Mouse (Mus musculus) bone marrow, adult 2 months (tissue): ENCODE measurements around the gene Gmip. TPM values are rescaled to one million over a fixed set of nuclear protein-coding genes. Genes with fewer than 3 reads are reported as not detected.

Experiments
- H3K27ac ChIP-seq: fragments of 200-500 bp; 2 replicates; pipeline ENCODE4 v1.5.1; 2012; ENCODE audit warnings: low read depth, mild to moderate bottlenecking, control low read depth, inconsistent platforms, low read length; ENCODE audit not compliant: control insufficient read depth, poor library complexity, insufficient read depth
- H3K4me1 ChIP-seq: fragments of 200-500 bp; 2 replicates; pipeline ENCODE4 v1.6.1; 2011; ENCODE audit warnings: low read length; ENCODE audit not compliant: control insufficient read depth, insufficient read depth
- H3K4me3 ChIP-seq: fragments of 200-500 bp; replicated peaks from 2 replicates; pipeline ENCODE3; 2011; ENCODE audit warnings: mild to moderate bottlenecking, low read depth, low read length, control low read depth; ENCODE audit not compliant: control insufficient read depth
- CTCF ChIP-seq: fragments of 200-500 bp; IDR thresholded peaks from 2 replicates; pipeline ENCODE4 v1.5.1; 2011; ENCODE audit warnings: low read length, control low read depth; ENCODE audit not compliant: control insufficient read depth, insufficient read depth
- POLR2A ChIP-seq: fragments of 200-500 bp; IDR thresholded peaks from 2 replicates; pipeline ENCODE4 v1.6.1; 2011; ENCODE audit warnings: low read depth, mild to moderate bottlenecking, control low read depth, low read length, borderline replicate concordance; ENCODE audit not compliant: control insufficient read depth
- WGBS: fragments of 180-500 bp; shearing (Covaris S2); methylation state at CpG from one replicate; pipeline ENCODE4 v1.1.7; 2018; 5-methylcytosine and 5-hydroxymethylcytosine counted together
- polyA plus RNA-seq: library from polyadenylated mRNA; stranded (reverse); fragments of >200 nt; gene quantifications from 2 replicates; pipeline ENCODE4 v1.2.4, GENCODE M21; 2011; ENCODE audit warnings: low replicate concordance; ENCODE audit not compliant: missing spikeins, insufficient read depth, insufficient read length

Gmip gene
- polyA plus RNA-seq, 1 experiment = 112 TPM

DNA sequence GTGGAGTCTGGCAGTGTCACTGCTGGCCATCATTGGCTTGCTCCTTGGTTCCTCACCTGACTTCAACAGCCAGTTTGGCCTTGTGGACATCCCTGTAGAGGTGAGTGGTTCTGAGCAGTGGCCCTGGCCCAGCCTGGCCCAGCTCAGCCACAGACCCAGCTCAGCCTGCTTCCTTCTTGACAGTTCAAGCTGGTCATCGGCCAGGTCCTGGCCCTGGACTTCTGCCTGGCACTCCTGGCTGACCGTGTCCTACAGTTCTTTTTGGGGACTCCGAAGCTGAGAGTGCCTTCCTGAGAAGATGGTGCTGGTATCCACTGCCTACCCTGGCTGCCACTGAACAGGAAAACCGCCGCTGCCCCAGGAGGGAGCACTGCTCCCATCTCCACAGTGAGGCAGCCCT is 1.2 kb upstream of the Gmip start:
- Histone ChIP-seq H3K4me3 (no peak overlapping the region), H3K27ac (peak overlapping the region; percentile 57; the same call in 1 of the 2 replicates), H3K4me1 (peaks cover 11% of the 10 kb centered on the region)
- no peak for TF ChIP-seq POLR2A
- no peak for TF ChIP-seq CTCF
- WGBS = 89% methylated on average over 5 of the region's 5 CpGs

DNA sequence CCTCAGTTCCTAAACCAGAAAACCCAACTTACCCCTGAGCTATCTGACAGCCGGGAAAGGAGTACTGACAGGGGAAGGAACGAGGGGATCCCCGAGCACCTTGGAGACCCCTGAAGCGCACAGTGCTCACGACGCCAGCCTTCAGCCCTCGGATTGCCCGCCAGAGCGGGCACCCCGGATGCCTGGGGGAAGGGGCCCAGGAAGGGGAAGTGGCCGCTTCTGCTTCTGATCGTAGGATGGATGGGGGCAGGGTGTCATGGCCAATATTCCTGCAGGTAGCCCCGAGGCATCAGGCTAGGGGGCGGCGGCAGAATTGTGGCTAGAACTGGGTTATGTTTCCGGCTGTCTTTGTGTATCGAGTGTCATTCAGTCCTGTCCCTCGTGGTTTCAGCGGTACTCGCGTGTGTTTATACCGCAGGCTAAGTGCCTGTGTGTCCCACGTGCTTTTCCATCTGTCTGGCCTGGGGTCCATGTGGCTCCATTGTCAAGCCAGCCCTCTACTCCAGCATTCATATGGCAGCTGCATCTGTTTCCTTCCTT is 455 bp downstream of the Gmip start:
- Histone ChIP-seq H3K27ac (peak overlapping the region; percentile 40), H3K4me3 (peak overlapping the region; percentile 87), H3K4me1 (peaks cover 11% of the 10 kb centered on the region)
- under 1% methylated on average over 23 of the region's 23 CpGs for WGBS
- no peak for TF ChIP-seq POLR2A
- no peak for TF ChIP-seq CTCF

DNA sequence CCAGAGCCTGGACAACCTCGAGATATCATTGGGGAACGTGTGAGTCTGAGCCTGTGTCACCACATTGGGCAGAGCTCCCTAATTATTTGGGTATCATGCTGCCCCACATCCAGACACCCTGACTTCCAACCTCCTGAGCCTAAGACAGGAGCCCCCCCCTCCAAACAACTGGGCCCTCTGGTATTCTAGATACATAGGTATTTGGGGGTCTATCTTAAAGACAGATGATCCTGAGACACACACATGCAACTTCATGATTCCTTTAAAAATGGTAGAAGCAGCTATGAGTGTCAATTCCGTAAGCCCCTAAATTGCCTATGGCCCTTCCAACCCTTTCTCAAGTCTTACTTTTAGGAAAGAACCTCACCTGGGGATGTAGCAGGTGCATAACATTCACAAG is 1.3 kb downstream of the Gmip start:
- no peak for TF ChIP-seq CTCF
- no peak for TF ChIP-seq POLR2A
- H3K27ac ChIP-seq = no peak overlapping the region
- 47% methylated on average over 3 of the region's 3 CpGs for WGBS
- H3K4me1 ChIP-seq = peaks cover 11% of the 10 kb centered on the region
- H3K4me3 ChIP-seq = peak overlapping the region; percentile 29

DNA sequence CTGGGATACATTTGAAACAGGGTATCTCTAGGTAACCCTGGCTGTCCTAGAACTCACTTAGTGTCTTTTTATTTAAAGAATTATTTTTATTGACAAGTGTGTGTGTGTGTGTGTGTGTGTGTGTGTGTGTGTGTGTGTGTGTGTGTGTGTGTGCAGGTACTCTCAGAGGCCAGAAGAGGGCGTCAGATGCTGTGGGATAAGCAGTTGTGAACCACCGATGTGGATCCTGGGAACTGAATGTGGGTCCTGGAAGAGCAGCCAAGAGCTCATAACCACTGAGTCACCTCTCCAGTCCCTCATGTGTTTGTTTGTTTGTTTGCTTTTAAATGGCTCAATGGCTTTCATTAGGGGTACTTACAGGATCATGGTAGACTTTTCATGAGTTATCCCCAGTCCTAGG is 6.4 kb downstream of the Gmip start:
- H3K27ac ChIP-seq = no peak overlapping the region
- TF ChIP-seq CTCF (no peak), POLR2A (no peak)
- 82% methylated on average over 2 of the region's 2 CpGs for WGBS
- no peak overlapping the region for H3K4me3 ChIP-seq
- no peaks in the 10 kb centered on the region for H3K4me1 ChIP-seq

DNA sequence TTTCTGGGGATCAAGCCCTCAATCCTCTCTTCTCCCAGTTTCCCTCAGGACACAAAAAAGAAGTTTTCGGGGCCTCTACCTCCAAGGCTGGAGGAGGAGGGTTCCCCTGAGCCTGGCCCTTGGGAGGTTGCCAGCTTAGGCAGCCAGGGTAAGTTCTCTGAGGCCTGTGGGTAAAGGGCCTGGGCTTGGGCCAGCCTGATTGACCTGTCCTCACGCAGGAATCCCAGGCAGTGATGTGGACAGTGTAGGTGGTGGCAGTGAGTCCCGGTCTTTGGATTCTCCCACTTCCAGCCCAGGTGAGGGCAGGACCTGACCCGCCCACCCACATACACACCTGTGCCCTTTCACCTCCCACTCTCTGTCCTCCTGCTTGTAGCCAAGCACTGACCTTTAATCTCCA is 6.9 kb downstream of the Gmip start:
- no peak overlapping the region for H3K27ac ChIP-seq
- TF ChIP-seq CTCF (no peak), POLR2A (no peak)
- WGBS = 80% methylated on average over 4 of the region's 4 CpGs
- no peaks in the 10 kb centered on the region for H3K4me1 ChIP-seq
- no peak overlapping the region for H3K4me3 ChIP-seq

DNA sequence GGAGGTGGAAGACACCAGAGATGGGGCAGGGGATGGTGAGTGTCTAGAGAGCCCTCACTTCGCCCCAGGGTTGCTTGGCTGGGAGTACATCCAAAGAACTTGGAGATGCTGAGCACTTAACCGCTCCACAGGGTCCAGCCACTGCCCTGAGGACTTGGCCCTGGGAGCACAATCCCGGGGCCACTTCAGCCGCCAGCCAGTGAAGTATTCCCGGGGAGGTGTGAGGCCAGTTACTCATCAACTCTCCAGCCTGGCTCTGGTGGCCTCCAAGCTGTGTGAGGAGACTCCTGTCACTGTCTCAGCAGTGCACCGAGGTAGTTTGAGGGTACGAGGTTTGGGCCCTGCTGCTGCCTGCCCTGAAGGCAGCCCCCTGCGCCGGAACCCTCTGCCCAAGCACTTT is 12.0 kb downstream of the Gmip start:
- Histone ChIP-seq H3K4me3 (no peak overlapping the region), H3K4me1 (peaks cover 2% of the 10 kb centered on the region), H3K27ac (no peak overlapping the region)
- no peak for TF ChIP-seq POLR2A
- TF ChIP-seq CTCF = no peak
- WGBS = 87% methylated on average over 9 of the region's 9 CpGs

DNA sequence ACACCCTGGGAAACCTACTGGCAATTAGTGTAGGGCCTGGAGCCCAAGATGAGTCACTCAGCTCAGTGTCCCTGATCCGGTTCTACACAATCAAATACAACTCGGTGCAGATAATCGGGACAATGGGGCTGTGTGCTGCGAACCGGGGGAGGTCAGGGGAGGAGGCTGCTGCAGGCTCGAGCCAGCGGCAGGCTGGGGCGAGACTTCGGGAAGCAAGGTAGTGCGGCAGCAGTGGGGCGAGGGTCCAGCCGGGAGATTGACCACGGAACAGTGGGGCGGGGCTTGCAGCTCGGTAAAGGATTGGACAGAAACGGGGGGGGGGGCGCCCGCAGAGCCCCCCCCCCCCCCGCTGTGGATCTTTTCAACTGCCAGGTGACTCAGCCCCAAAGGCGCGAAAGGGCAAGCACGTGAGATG is 13.5 kb downstream of the Gmip start:
- Histone ChIP-seq H3K4me1 (peaks cover 2% of the 10 kb centered on the region), H3K4me3 (peak overlapping the region; percentile 21), H3K27ac (no peak overlapping the region)
- no peak for TF ChIP-seq CTCF
- TF ChIP-seq POLR2A = no peak
- under 1% methylated on average over 19 of the region's 22 CpGs for WGBS

DNA sequence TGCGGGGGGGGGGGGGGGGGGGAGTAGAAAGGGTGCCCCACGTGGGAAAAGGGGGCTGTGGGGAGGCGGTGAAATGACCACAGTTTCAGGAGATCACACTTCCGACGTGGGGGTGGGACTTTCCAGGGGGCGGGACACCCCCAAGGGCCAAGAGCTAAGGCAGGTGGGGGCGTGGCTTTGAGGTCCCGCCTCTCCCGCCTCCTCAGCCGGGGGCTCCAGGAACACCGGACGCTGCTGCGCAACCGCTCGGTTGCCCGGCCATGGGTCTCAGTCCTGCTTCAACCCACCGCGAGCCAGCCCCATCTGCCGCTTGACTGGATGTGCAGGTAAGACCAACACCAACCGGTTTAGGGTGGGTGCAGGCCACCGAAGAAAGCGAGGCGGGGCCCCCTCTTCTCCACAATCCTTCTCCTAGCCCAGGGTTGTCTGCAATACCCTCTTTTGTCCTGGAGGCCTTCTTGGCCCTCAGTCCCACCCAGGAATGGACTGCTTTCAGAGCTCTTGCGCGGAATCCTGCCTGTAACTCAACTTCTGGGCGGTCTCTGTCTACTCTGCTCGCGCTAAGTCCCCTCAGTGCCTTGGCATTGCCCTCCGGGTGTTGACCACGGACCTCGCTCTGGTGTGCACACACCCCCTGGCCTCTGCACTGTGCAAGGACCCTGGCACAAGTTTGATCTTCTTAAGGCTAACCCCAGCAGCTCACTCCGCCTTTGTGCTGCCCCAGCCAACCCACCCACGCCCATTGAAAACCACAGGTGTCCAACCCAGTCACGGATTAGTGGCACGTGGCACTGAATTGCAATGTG is 14.1 kb downstream of the Gmip start, which contains the start of gene Lpar2:
Gene Lpar2, plus strand, starts transcription at position 44 of the 806 bp plus-strand sequence.
- H3K4me3 ChIP-seq = peak within 1 kb of the TSS; percentile 62
- H3K27ac ChIP-seq = peak within 1 kb of the TSS; percentile 28; the same call in 1 of the 2 replicates
- TF ChIP-seq CTCF (no peak), POLR2A (peak; percentile 34; the same call in 1 of the 2 replicates)
- 3% methylated on average over 33 of the region's 35 CpGs for WGBS
- H3K4me1 ChIP-seq = peaks cover 2% of the 10 kb centered on the region
